Mouse (Mus musculus): Measurements from ENCODE around the gene Dhps.

GRCm38 (mm10) chr8:85091526-85092090, 20.1 kb downstream of the Dhps start:
- no peak for TF ChIP-seq CTCF (IDR thresholded peaks at IDR 0.05; ENCODE audit: low read depth, low read length)
- TF ChIP-seq POLR2AphosphoS5 (IDR thresholded peaks at IDR 0.05; ENCODE audit: insufficient replicate concordance, low read depth, low read length) = no peak
- TF ChIP-seq GATA1 (IDR thresholded peaks at IDR 0.05; ENCODE audit: borderline replicate concordance, low read length) = no peak
- no peak for TF ChIP-seq GATA2 (IDR thresholded peaks at IDR 0.05; ENCODE audit: borderline replicate concordance, low read depth, low read length)
